Mouse (Mus musculus) stomach, embryonic 16.5 days (tissue): ENCODE data around the gene Clpsl2. TPM values are rescaled to one million over a fixed set of nuclear protein-coding genes. Genes with fewer than 3 reads are reported as not detected.

Experiments used
- ATAC-seq: fragments of 200-750 bp; cut with Nextera tagmentation; 2 replicates; pipeline ENCODE4 v1.8.0; 2017; ENCODE audit warnings: moderate number of reproducible peaks, moderate TSS enrichment; ENCODE audit not compliant: insufficient read depth, low FRiP score
- H3K27ac ChIP-seq: fragments of 300-500 bp; sonication (generic); 2 replicates; pipeline ENCODE4 v1.5.1; 2014; ENCODE audit warnings: low read length
- H3K27me3 ChIP-seq: fragments of 300-500 bp; sonication (generic); 2 replicates; pipeline ENCODE4 v1.6.1; 2014; ENCODE audit warnings: low read length, control low read depth, mixed read lengths; ENCODE audit not compliant: control insufficient read depth, insufficient read depth
- H3K36me3 ChIP-seq: fragments of 300-500 bp; sonication (generic); 2 replicates; pipeline ENCODE4 v1.6.1; 2014; ENCODE audit warnings: low read length; ENCODE audit not compliant: control insufficient read depth, insufficient read depth
- H3K4me1 ChIP-seq: fragments of 300-500 bp; sonication (generic); 2 replicates; pipeline ENCODE4 v1.6.1; 2014; ENCODE audit warnings: low read length, control low read depth, mixed read lengths; ENCODE audit not compliant: control insufficient read depth, insufficient read depth
- H3K4me2 ChIP-seq: fragments of 300-500 bp; sonication (generic); 2 replicates; pipeline ENCODE4 v1.6.1; 2014; ENCODE audit warnings: low read depth, low read length, mixed read lengths
- H3K4me3 ChIP-seq: fragments of 300-500 bp; sonication (generic); replicated peaks from 2 replicates; pipeline ENCODE4 v1.5.1; 2014; ENCODE audit warnings: mild to moderate bottlenecking, low read length
- H3K9ac ChIP-seq: fragments of 300-500 bp; sonication (generic); 2 replicates; pipeline ENCODE4 v1.6.1; 2014; ENCODE audit warnings: low read length
- H3K9me3 ChIP-seq: fragments of 300-500 bp; sonication (generic); replicated peaks from 2 replicates; pipeline ENCODE4 v1.6.1; 2016; ENCODE audit warnings: low read length, control low read depth; ENCODE audit not compliant: control insufficient read depth
- WGBS: fragments of 180-500 bp; shearing (Covaris S2); extraction: QIAGEN DNeasy Blood & Tissue Kit; methylation state at CpG from one replicate; pipeline ENCODE4 v1.1.7; 2014; 5-methylcytosine and 5-hydroxymethylcytosine counted together
- microRNA-seq: library from miRNA; unstranded; fragments of <30 nt; microRNA quantifications from one replicate; pipeline ENCODE4, GENCODE M21; 2016
- polyA plus RNA-seq: library from polyadenylated mRNA; unstranded; fragments of >200 nt; fragmentation: Nextera tagmentation; extraction: Ambion mirVana; gene quantifications from 2 replicates; pipeline ENCODE4 v1.2.1, GENCODE M21; 2015

Clpsl2 gene
- polyA plus RNA-seq, 1 experiment from 2014 or later, result not detected

DNA sequence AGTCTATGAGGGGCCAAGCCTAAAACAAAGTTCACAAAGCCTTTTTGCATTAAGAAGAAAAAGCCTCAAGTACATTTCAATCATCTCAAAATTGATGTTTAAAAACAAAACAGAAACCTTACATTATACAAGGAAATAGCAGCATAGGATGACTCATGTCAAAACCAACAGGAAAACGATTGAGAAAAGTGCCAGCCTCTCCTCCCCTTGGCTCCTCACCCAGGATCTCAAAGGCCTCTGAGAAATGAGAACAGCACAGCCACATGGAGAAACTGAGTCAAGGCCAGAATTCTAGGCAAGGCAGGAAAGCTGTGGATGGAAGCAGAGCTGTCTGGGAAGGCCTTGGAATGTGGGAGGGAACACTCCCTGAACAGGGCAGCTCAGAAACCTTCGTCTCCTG lies 39.4 kb downstream of the Clpsl2 start:
- no peak for ATAC-seq
- no peaks in the 10 kb centered on the region for H3K9me3 ChIP-seq
- no peak overlapping the region for H3K4me2 ChIP-seq
- H3K4me3 ChIP-seq, result no peak overlapping the region
- no peak overlapping the region for H3K9ac ChIP-seq
- 85% methylated on average over 2 of the region's 2 CpGs for WGBS
- H3K27me3 ChIP-seq, result no peaks in the 10 kb centered on the region
- no peaks in the 10 kb centered on the region for H3K4me1 ChIP-seq
- peaks cover 39% of the 10 kb centered on the region for H3K36me3 ChIP-seq
- H3K27ac ChIP-seq, result no peak overlapping the region

DNA sequence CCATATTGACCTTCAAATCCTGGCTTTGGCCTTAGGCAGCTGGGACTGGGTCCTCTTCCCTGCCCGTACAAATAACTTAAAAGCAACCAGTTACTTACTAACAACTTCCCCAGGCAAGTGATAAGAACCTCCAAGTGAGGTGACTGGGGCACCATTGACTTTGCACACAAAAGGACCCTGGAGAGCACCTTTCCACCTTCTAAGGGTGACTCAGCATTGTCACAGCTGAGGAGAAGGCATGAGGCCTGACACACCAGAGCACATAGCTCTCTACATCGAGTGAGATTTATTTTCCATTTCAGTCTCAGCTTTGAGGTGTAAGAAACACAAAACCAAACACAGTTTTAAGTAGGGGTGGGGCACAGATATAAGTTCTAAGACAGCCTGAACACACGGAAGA lies 41.4 kb downstream of the Clpsl2 start:
- Histone ChIP-seq H3K4me1 (no peaks in the 10 kb centered on the region), H3K27me3 (no peaks in the 10 kb centered on the region), H3K9ac (no peak overlapping the region), H3K4me2 (no peak overlapping the region), H3K36me3 (peaks cover 39% of the 10 kb centered on the region), H3K9me3 (no peaks in the 10 kb centered on the region), H3K4me3 (no peak overlapping the region), H3K27ac (no peak overlapping the region)
- no peak for ATAC-seq
- 76% methylated on average over 3 of the region's 3 CpGs for WGBS

DNA sequence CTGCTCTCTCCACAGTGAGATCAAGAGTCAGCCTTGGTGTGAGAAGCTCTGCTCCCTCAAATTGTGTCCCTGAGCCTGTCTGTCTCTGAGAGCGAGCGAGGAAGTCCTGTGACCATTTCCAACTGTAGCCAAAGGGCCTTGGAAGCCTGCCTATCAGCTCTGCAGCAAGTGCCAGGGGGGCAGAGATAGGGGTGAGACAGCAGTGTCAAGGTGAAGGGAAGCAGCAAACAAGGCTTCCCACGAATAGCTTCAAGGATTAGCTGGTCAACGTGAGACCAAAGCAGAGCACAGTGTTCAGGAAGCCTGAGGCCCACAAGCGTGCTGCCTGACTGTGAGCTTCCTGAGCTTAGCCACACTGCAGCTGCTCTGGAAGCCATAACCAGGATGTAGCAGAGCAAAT lies 42.3 kb downstream of the Clpsl2 start:
- H3K27me3 ChIP-seq, result no peaks in the 10 kb centered on the region
- no peaks in the 10 kb centered on the region for H3K9me3 ChIP-seq
- H3K27ac ChIP-seq, result no peak overlapping the region
- no peak for ATAC-seq
- no peak overlapping the region for H3K4me2 ChIP-seq
- no peak overlapping the region for H3K9ac ChIP-seq
- H3K4me1 ChIP-seq, result no peaks in the 10 kb centered on the region
- no peak overlapping the region for H3K4me3 ChIP-seq
- peaks cover 46% of the 10 kb centered on the region for H3K36me3 ChIP-seq
- 92% methylated on average over 5 of the region's 5 CpGs for WGBS

DNA sequence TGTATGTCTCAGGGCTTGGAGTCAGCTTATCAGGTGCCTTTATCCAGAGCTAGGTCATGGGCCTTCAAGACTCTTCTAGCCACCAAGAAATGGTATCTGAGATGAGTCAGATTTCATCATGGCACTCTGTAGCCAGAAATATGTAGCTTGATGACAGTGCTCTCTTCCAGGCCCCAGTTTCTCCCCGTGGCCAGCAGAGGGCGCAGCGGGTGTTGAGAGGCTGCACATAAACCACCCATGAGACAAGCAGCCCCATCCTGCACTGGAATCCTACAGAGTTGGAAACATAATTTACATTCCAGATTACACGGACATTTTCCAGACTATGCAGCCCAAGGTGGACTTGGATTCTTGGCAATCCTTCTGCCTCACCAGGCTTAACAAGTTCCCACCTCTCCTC lies 43.8 kb downstream of the Clpsl2 start:
- ATAC-seq, result peak; percentile 17; the same call in 1 of the 2 replicates
- Histone ChIP-seq H3K27me3 (no peaks in the 10 kb centered on the region), H3K9me3 (no peaks in the 10 kb centered on the region), H3K4me1 (no peaks in the 10 kb centered on the region), H3K36me3 (peaks cover 47% of the 10 kb centered on the region; the same call in 1 of the 2 replicates), H3K9ac (no peak overlapping the region), H3K4me3 (no peak overlapping the region), H3K4me2 (no peak overlapping the region), H3K27ac (no peak overlapping the region)
- 17% methylated on average over 4 of the region's 4 CpGs for WGBS

DNA sequence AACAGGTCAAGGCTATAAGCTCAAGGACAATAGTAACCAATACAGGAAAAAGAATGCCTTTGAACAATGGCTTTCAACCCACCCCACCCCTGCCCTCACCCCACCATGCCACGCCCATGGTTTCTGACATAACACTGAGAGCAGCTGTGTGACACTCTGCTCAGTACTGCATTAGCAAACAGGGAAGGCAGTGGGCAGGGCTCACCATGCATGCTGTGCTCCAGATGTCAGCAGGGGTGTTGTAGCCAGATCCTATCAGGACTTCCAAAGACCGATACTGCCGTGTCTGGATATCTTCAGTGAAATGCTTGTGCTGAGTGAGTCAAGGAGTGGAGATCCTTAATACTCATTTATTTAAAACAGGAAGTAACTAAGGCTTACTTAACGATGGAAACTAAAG lies 44.8 kb downstream of the Clpsl2 start:
- Histone ChIP-seq H3K9me3 (no peaks in the 10 kb centered on the region), H3K27ac (no peak overlapping the region), H3K9ac (no peak overlapping the region), H3K27me3 (no peaks in the 10 kb centered on the region), H3K4me1 (no peaks in the 10 kb centered on the region), H3K4me3 (no peak overlapping the region), H3K4me2 (no peak overlapping the region), H3K36me3 (peaks cover 46% of the 10 kb centered on the region; the same call in 1 of the 2 replicates)
- 52% methylated on average over 4 of the region's 4 CpGs for WGBS
- no peak for ATAC-seq

DNA sequence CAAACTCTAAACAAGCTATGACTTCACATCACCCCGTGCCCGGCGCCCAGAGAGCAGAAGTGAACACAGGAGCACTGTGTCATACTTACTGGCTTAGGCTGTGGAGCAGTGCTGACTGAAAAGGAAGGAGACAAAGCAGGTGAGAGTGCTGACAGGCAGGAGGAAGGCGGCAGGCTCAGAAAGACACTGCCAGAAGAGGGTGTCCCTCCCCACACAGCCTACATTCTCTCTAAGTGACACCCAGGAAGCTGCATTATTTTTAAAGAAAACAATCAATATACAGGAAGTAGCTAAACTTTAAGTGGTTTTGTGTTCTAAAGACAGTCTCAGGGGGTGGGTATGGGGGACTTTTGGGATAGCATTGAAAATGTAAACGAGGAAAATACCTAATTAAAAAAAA lies 51.6 kb downstream of the Clpsl2 start:
- ATAC-seq, result no peak
- Histone ChIP-seq H3K27ac (no peak overlapping the region), H3K36me3 (peaks cover 39% of the 10 kb centered on the region), H3K4me2 (no peak overlapping the region), H3K9ac (no peak overlapping the region), H3K4me1 (no peaks in the 10 kb centered on the region), H3K9me3 (no peaks in the 10 kb centered on the region), H3K27me3 (no peaks in the 10 kb centered on the region), H3K4me3 (no peak overlapping the region)
- 82% methylated on average over 5 of the region's 5 CpGs for WGBS

DNA sequence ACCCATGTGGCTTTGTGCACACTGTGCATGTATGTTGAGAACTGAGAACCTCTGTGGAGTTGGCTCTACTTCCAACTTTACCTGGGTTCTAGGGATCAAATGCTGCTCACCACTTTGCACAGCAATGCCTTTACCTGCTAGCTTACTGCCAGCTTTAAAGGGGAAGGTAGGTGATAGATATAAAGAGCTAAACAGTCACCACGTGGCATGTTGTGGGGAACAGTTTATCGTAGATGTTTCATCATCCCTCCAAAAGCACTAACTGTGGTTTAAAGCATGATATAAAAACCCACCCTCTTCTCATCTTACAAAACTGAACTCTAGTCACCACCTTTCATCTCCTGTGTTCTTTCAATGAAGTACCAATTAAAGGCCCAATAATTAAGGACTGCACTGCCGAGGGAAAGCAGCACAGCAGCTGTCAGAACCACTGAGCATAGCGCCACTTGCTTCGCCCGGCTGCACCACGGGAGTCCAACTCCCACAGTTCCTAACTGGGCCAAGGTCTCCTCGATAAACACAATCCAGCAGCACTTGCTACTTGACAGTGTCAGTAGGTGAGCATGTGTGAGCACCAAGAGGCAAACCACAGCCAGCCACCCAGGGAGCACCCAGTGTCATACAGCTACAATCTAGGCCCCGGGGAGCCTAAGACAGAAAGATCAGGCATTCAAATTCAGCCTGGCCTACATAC lies 52.5 kb downstream of the Clpsl2 start:
- Histone ChIP-seq H3K27ac (no peak overlapping the region), H3K4me1 (no peaks in the 10 kb centered on the region), H3K36me3 (peaks cover 30% of the 10 kb centered on the region), H3K4me3 (no peak overlapping the region), H3K4me2 (no peak overlapping the region), H3K9me3 (no peaks in the 10 kb centered on the region), H3K27me3 (no peaks in the 10 kb centered on the region), H3K9ac (no peak overlapping the region)
- WGBS, result 92% methylated on average over 9 of the region's 9 CpGs
- no peak for ATAC-seq

Small RNAs within 50 kb of the gene (microRNA-seq; reads per million reads assigned to microRNA genes)
- gene Gm25195 (not detected), gene Mir6969 (4.1 reads per million, percentile 22 among the genes with 10 or more reads in this experiment)

Other genes starting within 250 kb of the Clpsl2 start
- gene Fance, start 235.9 kb upstream of the Clpsl2 start, polyA plus RNA-seq, result 19.0 and 20.4 TPM in 2 replicates
- 538 and 564 TPM in 2 replicates for gene Rpl10a, start 220.9 kb upstream of the Clpsl2 start, polyA plus RNA-seq
- gene Tead3, start 198.6 kb upstream of the Clpsl2 start, polyA plus RNA-seq, result 11.8 and 12.3 TPM in 2 replicates
- 4.6 and 5.4 TPM in 2 replicates for gene Tulp1, start 184.2 kb upstream of the Clpsl2 start, polyA plus RNA-seq
- 25.5 and 27.1 TPM in 2 replicates for gene Fkbp5, start 31.9 kb upstream of the Clpsl2 start, polyA plus RNA-seq
- gene Armc12, start 18.6 kb upstream of the Clpsl2 start, polyA plus RNA-seq, result not detected in 2 replicates
- 3,124 and 3,837 TPM in 2 replicates for gene Clps, start 11.4 kb downstream of the Clpsl2 start, polyA plus RNA-seq
- 0.82 and 0.87 TPM in 2 replicates for gene Lhfpl5, start 26.2 kb downstream of the Clpsl2 start, polyA plus RNA-seq
- gene Srpk1, start 73.3 kb downstream of the Clpsl2 start, polyA plus RNA-seq, result 67.6 and 73.0 TPM in 2 replicates
- gene Slc26a8, start 140.8 kb downstream of the Clpsl2 start, polyA plus RNA-seq, result 0.46 and 0.80 TPM in 2 replicates
- 34.0 and 34.2 TPM in 2 replicates for gene Mapk14, start 141.9 kb downstream of the Clpsl2 start, polyA plus RNA-seq
- gene AC170998.1, start 176.7 kb downstream of the Clpsl2 start, polyA plus RNA-seq, result 2.3 and 2.8 TPM in 2 replicates
- gene Mapk13, start 219.9 kb downstream of the Clpsl2 start, polyA plus RNA-seq, result 116 and 128 TPM in 2 replicates